Mouse (Mus musculus): ENCODE data around the gene Cenpa. TPM values are rescaled to one million over a fixed set of nuclear protein-coding genes. Genes with fewer than 3 reads are reported as not detected.

The Cenpa gene
- polyA plus RNA-seq, 1 experiment from 2014 or later, result 454 TPM

- no peak overlapping the region for H3K4me3 ChIP-seq (ENCODE audit: low read depth, low read length)
- no peak overlapping the region for H3K4me2 ChIP-seq
- no peaks in the 10 kb centered on the region for H3K4me1 ChIP-seq (ENCODE audit: insufficient read depth)
- no peak for TF ChIP-seq CTCF (IDR thresholded peaks at IDR 0.05; ENCODE audit: low read depth)
- 79% methylated on average over 8 of the region's 8 CpGs for WGBS
- no peaks in the 10 kb centered on the region for H3K27me3 ChIP-seq (ENCODE audit: insufficient read depth, low read length)
- no peak overlapping the region for H3K9ac ChIP-seq
- no peak for DNase-seq
- peaks cover 34% of the 10 kb centered on the region; the same call in 1 of the 2 replicates for H3K36me3 ChIP-seq (ENCODE audit: insufficient read depth)
- H3K27ac ChIP-seq (ENCODE audit: low read depth), result no peak overlapping the region
- H3K9me3 ChIP-seq (ENCODE audit: low read depth, low read length), result no peaks in the 10 kb centered on the region
- ATAC-seq (ENCODE audit: insufficient read depth), result no peak
Observed at GRCm38 (mm10) chr5:30655042-30655441, 11.5 kb upstream of the Cenpa start.

GRCm38 (mm10) chr5:30655526-30656195 is 10.9 kb upstream of the Cenpa start:
- WGBS, result 85% methylated on average over 6 of the region's 6 CpGs
- Histone ChIP-seq H3K4me2 (no peak overlapping the region), H3K27me3 (ENCODE audit: insufficient read depth, low read length) (no peaks in the 10 kb centered on the region), H3K36me3 (ENCODE audit: insufficient read depth) (peaks cover 34% of the 10 kb centered on the region; the same call in 1 of the 2 replicates), H3K9ac (no peak overlapping the region), H3K27ac (ENCODE audit: low read depth) (no peak overlapping the region), H3K4me1 (ENCODE audit: insufficient read depth) (no peaks in the 10 kb centered on the region), H3K4me3 (ENCODE audit: low read depth, low read length) (no peak overlapping the region), H3K9me3 (ENCODE audit: low read depth, low read length) (no peaks in the 10 kb centered on the region)
- DNase-seq (no peak), ATAC-seq (ENCODE audit: insufficient read depth) (no peak)
- TF ChIP-seq CTCF (IDR thresholded peaks at IDR 0.05; ENCODE audit: low read depth), result no peak

DNA sequence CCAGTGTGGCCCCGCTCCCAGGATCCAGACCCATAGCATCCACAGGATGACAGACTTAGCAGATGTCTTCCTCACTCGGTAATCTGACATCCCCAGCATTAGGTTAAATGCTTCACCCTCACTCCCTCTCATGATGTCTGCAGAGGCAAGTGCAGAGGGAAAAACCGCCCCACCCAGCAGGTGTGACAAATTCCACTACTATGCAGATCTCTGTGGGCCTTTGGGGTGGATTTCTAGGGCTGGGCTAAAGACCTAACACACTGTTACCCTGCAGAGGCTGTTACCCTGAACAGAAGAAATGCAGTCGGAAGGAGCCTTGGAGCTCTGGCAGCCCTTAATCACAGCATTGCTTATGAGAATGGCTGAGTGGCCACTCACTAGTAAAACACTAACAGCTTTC is 7.5 kb upstream of the Cenpa start:
- no peak for TF ChIP-seq CTCF (IDR thresholded peaks at IDR 0.05; ENCODE audit: low read depth)
- WGBS, result 75% methylated on average over 4 of the region's 4 CpGs
- H3K27ac ChIP-seq (ENCODE audit: low read depth), result no peak overlapping the region
- no peak overlapping the region for H3K4me3 ChIP-seq (ENCODE audit: low read depth, low read length)
- H3K27me3 ChIP-seq (ENCODE audit: insufficient read depth, low read length), result no peaks in the 10 kb centered on the region
- DNase-seq, result no peak
- H3K36me3 ChIP-seq (ENCODE audit: insufficient read depth), result peaks cover 34% of the 10 kb centered on the region; the same call in 1 of the 2 replicates
- no peaks in the 10 kb centered on the region for H3K9me3 ChIP-seq (ENCODE audit: low read depth, low read length)
- no peak for ATAC-seq (ENCODE audit: insufficient read depth)
- H3K9ac ChIP-seq, result no peak overlapping the region
- no peak overlapping the region for H3K4me2 ChIP-seq
- H3K4me1 ChIP-seq (ENCODE audit: insufficient read depth), result no peaks in the 10 kb centered on the region

DNA sequence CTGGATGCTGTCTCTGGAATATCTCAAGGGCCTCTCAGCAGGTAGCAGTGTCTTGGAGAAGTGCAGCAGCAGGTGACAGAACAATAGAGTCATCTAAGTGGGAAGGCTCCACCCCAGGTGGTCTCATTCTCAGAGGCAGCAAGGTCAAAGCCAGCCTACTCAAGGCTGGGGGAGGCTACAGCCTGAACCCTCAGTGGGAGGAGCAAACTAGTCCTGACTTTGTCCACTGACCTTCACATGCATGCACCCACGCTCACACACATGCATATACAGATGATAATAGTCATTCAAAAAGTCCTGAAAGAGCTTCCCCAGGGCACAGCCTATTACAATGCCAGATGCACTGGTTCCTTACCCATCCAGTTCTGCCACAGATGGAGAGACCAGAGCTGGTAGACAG is 6.3 kb upstream of the Cenpa start:
- ATAC-seq (ENCODE audit: insufficient read depth) (no peak), DNase-seq (no peak)
- Histone ChIP-seq H3K27me3 (ENCODE audit: insufficient read depth, low read length) (no peaks in the 10 kb centered on the region), H3K4me2 (no peak overlapping the region), H3K36me3 (ENCODE audit: insufficient read depth) (peaks cover 30% of the 10 kb centered on the region; the same call in 1 of the 2 replicates), H3K27ac (ENCODE audit: low read depth) (no peak overlapping the region), H3K4me3 (ENCODE audit: low read depth, low read length) (no peak overlapping the region), H3K9me3 (ENCODE audit: low read depth, low read length) (no peaks in the 10 kb centered on the region), H3K9ac (no peak overlapping the region), H3K4me1 (ENCODE audit: insufficient read depth) (no peaks in the 10 kb centered on the region)
- 67% methylated on average over 1 of the region's 1 CpGs for WGBS
- no peak for TF ChIP-seq CTCF (IDR thresholded peaks at IDR 0.05; ENCODE audit: low read depth)

DNA sequence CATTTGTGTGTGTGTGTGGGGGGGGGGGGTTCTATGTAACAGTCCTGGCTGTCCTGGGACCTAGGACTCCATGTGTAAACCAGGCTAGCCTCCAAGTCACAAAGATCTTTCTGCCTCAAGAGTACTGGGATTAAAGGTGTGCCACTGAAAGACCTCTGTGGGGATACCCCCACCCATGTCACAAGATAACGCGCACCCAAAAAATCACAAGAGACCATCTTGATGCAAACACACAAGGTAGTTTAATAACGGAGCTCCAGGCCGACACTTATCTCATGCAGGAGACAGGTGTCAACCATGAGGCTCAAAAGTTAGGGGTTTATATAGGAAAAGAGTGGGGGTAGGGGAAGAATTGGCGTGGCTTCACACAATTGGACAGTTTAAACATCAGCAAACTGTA is 5.8 kb upstream of the Cenpa start:
- no peaks in the 10 kb centered on the region for H3K27me3 ChIP-seq (ENCODE audit: insufficient read depth, low read length)
- DNase-seq (no peak), ATAC-seq (ENCODE audit: insufficient read depth) (no peak)
- H3K9ac ChIP-seq, result no peak overlapping the region
- no peaks in the 10 kb centered on the region for H3K9me3 ChIP-seq (ENCODE audit: low read depth, low read length)
- 87% methylated on average over 5 of the region's 5 CpGs for WGBS
- TF ChIP-seq CTCF (IDR thresholded peaks at IDR 0.05; ENCODE audit: low read depth), result no peak
- H3K4me1 ChIP-seq (ENCODE audit: insufficient read depth), result no peaks in the 10 kb centered on the region
- no peak overlapping the region for H3K4me2 ChIP-seq
- no peak overlapping the region for H3K4me3 ChIP-seq (ENCODE audit: low read depth, low read length)
- H3K36me3 ChIP-seq (ENCODE audit: insufficient read depth), result peaks cover 25% of the 10 kb centered on the region; the same call in 1 of the 2 replicates
- H3K27ac ChIP-seq (ENCODE audit: low read depth), result no peak overlapping the region

DNA sequence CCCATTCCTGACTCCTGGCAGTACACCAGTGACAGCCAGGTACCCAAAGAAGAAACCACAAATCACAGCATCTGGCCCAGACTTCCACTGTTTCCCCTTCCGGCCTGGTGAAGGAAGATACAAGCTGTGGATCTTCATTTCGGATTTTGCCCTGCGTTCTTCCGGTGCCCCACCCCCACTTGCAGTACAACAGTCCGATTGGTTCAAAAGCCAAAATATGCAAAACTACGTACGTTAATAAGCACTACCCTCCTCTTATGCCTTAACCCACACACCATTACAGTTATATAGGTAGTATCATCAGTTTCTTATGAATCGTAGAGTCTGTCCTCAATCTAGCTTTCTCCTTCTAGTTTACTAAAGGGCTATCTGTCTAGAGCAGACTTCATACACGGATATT is 1.2 kb upstream of the Cenpa start:
- no peak for DNase-seq
- peaks cover 18% of the 10 kb centered on the region for H3K36me3 ChIP-seq (ENCODE audit: insufficient read depth)
- 86% methylated on average over 9 of the region's 9 CpGs for WGBS
- H3K9me3 ChIP-seq (ENCODE audit: low read depth, low read length), result no peaks in the 10 kb centered on the region
- peaks cover 10% of the 10 kb centered on the region; the same call in 1 of the 2 replicates for H3K4me1 ChIP-seq (ENCODE audit: insufficient read depth)
- H3K9ac ChIP-seq, result no peak overlapping the region
- no peak overlapping the region for H3K27ac ChIP-seq (ENCODE audit: low read depth)
- TF ChIP-seq CTCF (IDR thresholded peaks at IDR 0.05; ENCODE audit: low read depth), result no peak
- no peak overlapping the region for H3K4me3 ChIP-seq (ENCODE audit: low read depth, low read length)
- no peak overlapping the region for H3K4me2 ChIP-seq
- no peak for ATAC-seq (ENCODE audit: insufficient read depth)
- H3K27me3 ChIP-seq (ENCODE audit: insufficient read depth, low read length), result no peaks in the 10 kb centered on the region

- H3K9me3 ChIP-seq (ENCODE audit: low read depth, low read length), result no peaks in the 10 kb centered on the region
- H3K4me1 ChIP-seq (ENCODE audit: insufficient read depth), result peaks cover 10% of the 10 kb centered on the region; the same call in 1 of the 2 replicates
- ATAC-seq (ENCODE audit: insufficient read depth), result no peak
- H3K27me3 ChIP-seq (ENCODE audit: insufficient read depth, low read length), result no peaks in the 10 kb centered on the region
- no peak for DNase-seq
- H3K27ac ChIP-seq (ENCODE audit: low read depth), result peak overlapping the region; percentile 65; the same call in 1 of the 2 replicates
- peak overlapping the region; percentile 64 for H3K4me2 ChIP-seq
- H3K9ac ChIP-seq, result peak overlapping the region; percentile 40
- TF ChIP-seq CTCF (IDR thresholded peaks at IDR 0.05; ENCODE audit: low read depth), result no peak
- H3K4me3 ChIP-seq (ENCODE audit: low read depth, low read length), result peak overlapping the region; percentile 85
- H3K36me3 ChIP-seq (ENCODE audit: insufficient read depth), result peaks cover 24% of the 10 kb centered on the region
- WGBS, result 56% methylated on average over 6 of the region's 6 CpGs
Observed at GRCm38 (mm10) chr5:30665968-30666367, 609 bp upstream of the Cenpa start.
